Mouse (Mus musculus) CH12.LX (cell line): ENCODE measurements at regions not wholly inside any gene's neighbourhood (a gene's known extent, or its start where the extent isn't known, plus 50 kb on each side); places are given as distances from the start of the nearest gene placed in this dataset.

Experiments used
- CTCF ChIP-seq, 2 experiments: IDR thresholded peaks in 1 of 2; conservative IDR thresholded peaks in 1 of 2; 2 replicates each; pipeline ENCODE4 v1.5.1; 2011 to 2012; ENCODE audit warnings: low read depth in 2 of 2, low read length in 2 of 2, improper control_type of control experiment in 1 of 2, inconsistent platforms in 1 of 2, mild to moderate bottlenecking in 1 of 2, moderate library complexity in 1 of 2
- EP300 ChIP-seq: IDR thresholded peaks from 2 replicates; pipeline ENCODE4 v1.6.1; 2011; ENCODE audit warnings: low read length, improper control_type of control experiment
- GABPA ChIP-seq: IDR thresholded peaks from 2 replicates; pipeline ENCODE4 v1.6.1; 2012; ENCODE audit warnings: low read depth, low read length, improper control_type of control experiment, inconsistent platforms; ENCODE audit not compliant: insufficient replicate concordance
- MAX ChIP-seq: IDR thresholded peaks from 2 replicates; pipeline ENCODE4 v1.6.1; 2011; ENCODE audit warnings: low read length, improper control_type of control experiment
- NELFE ChIP-seq: IDR thresholded peaks from 2 replicates; pipeline ENCODE4 v1.6.1; 2011; ENCODE audit warnings: low read depth, low read length, improper control_type of control experiment
- TBP ChIP-seq: conservative IDR thresholded peaks from 2 replicates; pipeline ENCODE4 v1.6.1; 2011; ENCODE audit warnings: low read depth, low read length, improper control_type of control experiment

DNA sequence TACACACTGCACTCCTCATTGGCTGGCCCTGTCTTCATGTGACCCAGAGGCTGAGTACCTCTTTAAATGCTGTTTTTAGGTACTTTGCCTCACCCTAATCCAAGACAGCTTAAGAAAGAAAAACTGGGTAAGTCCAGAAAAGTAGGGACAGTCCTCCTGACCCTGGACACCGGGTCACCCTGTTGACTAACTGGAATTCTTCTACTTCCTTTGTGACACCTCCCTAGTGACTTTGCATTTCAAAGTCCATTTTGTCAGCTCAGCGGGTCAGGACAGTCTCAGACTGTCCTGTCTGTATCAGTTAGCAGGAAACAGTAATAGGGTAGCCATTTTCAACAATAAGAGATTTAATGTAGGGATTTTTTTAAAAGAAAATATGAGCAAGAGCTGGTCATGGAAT is 180.8 kb downstream of the Rplp1 start:
- TF ChIP-seq CTCF (conservative IDR thresholded peaks at IDR 0.05 in 1 of 2, IDR thresholded peaks at IDR 0.05 in 1 of 2; ENCODE audit: low read depth in 2 of 2, low read length in 2 of 2) (no peak), EP300 (no peak), GABPA (no peak), MAX (no peak), NELFE (no peak), TBP (no peak)
